In genomic region chr2:92172300-92172699, GRCm38 (mm10) we compare ENCODE assay signal across 27 mouse cellular contexts.
A peak's percentile ranks its signal among the peaks of the same experiment; 100 is the strongest.
DNase-seq lines count a peak whose midpoint lies in the region; ATAC-seq lines count a peak whose summit lies in the region.
"Had no signal": no experiment of that assay in that cellular context is flagged by ENCODE, and none has a peak within 500 bp of the region (broad histone marks: within the 10 kb centered on the region; RNA-seq: fewer than 3 reads in every experiment).

No protein-coding gene starts in this region.

- no peak overlapping the region for H3K27ac ChIP-seq in intestine, embryonic 15.5 days
- H3K27ac ChIP-seq in intestine, embryonic 16.5 days (ENCODE audit: low read length): no peak overlapping the region
- peak overlapping the region; percentile 83 for H3K27ac ChIP-seq in stomach, embryonic 16.5 days (ENCODE audit: low read length)
- H3K27ac ChIP-seq: embryonic facial prominence, embryonic 12.5 days; embryonic facial prominence, embryonic 15.5 days; gastrocnemius, adult 2 months; heart, adult 2 months; heart, embryonic 10.5 days; heart, embryonic 13.5 days; hindbrain, embryonic 14.5 days; hindbrain, postnatal 0 days had no signal

- no peaks in the 10 kb centered on the region for H3K36me3 ChIP-seq in intestine, embryonic 15.5 days
- no peaks in the 10 kb centered on the region for H3K36me3 ChIP-seq in intestine, embryonic 16.5 days (ENCODE audit: control insufficient read depth, insufficient read depth, low read length)
- H3K36me3 ChIP-seq in stomach, embryonic 16.5 days (ENCODE audit: control insufficient read depth, insufficient read depth, low read length): no peaks in the 10 kb centered on the region
- H3K36me3 ChIP-seq: embryonic facial prominence, embryonic 12.5 days; embryonic facial prominence, embryonic 15.5 days; heart, embryonic 10.5 days; heart, embryonic 13.5 days had no signal

- peak; percentile 9 to 15 for DNase-seq in lung, adult 18-20 months
- DNase-seq in lung, postnatal 4 days: no peak
- DNase-seq in layer of hippocampus, adult 9-11 months: no peak
- no peak for DNase-seq in Muller cell, postnatal 12 days (ENCODE audit: inconsistent ontology term)
- DNase-seq: adrenal gland, postnatal 10 days; adrenal gland, postnatal 36 days; cerebellum, adult 18-20 months; cerebellum, adult 9-10 months; cerebellum, postnatal 14 days; forebrain, postnatal 0 days; gastrocnemius, adult 2 months; gastrocnemius, postnatal 14 days; heart, adult 2 months; heart, postnatal 14 days; heart, postnatal 4 days had no signal

- no peaks in the 10 kb centered on the region for H3K4me1 ChIP-seq in intestine, embryonic 15.5 days (replicated peaks)
- H3K4me1 ChIP-seq in intestine, embryonic 16.5 days (ENCODE audit: control insufficient read depth, insufficient read depth, low read length): no peaks in the 10 kb centered on the region
- H3K4me1 ChIP-seq in stomach, embryonic 16.5 days (ENCODE audit: control insufficient read depth, insufficient read depth, low read length): no peaks in the 10 kb centered on the region
- H3K4me1 ChIP-seq: embryonic facial prominence, embryonic 12.5 days; embryonic facial prominence, embryonic 15.5 days; heart, embryonic 13.5 days had no signal

- H3K4me2 ChIP-seq in intestine, embryonic 15.5 days (replicated peaks): no peak overlapping the region
- no peak overlapping the region for H3K4me2 ChIP-seq in intestine, embryonic 16.5 days (ENCODE audit: low read depth, low read length)
- H3K4me2 ChIP-seq in stomach, embryonic 16.5 days (ENCODE audit: low read depth, low read length): no peak overlapping the region
- H3K4me2 ChIP-seq: embryonic facial prominence, embryonic 12.5 days; embryonic facial prominence, embryonic 15.5 days; heart, embryonic 13.5 days; hindbrain, embryonic 14.5 days had no signal

- H3K4me3 ChIP-seq in intestine, embryonic 15.5 days (replicated peaks): no peak overlapping the region
- H3K4me3 ChIP-seq in intestine, embryonic 16.5 days (ENCODE audit: low read length): no peak overlapping the region
- H3K4me3 ChIP-seq in stomach, embryonic 16.5 days (replicated peaks; ENCODE audit: low read length): no peak overlapping the region
- H3K4me3 ChIP-seq: embryonic facial prominence, embryonic 12.5 days; embryonic facial prominence, embryonic 15.5 days; gastrocnemius, adult 2 months; heart, adult 2 months; heart, embryonic 10.5 days; heart, embryonic 13.5 days had no signal

- 66% methylated on average over 5 of the region's 5 CpGs for WGBS in intestine, embryonic 15.5 days
- WGBS in intestine, embryonic 16.5 days: 61% methylated on average over 5 of the region's 5 CpGs
- 57% methylated on average over 5 of the region's 5 CpGs for WGBS in stomach, embryonic 16.5 days

- H3K9ac ChIP-seq in intestine, embryonic 15.5 days: no peak overlapping the region
- no peak overlapping the region for H3K9ac ChIP-seq in intestine, embryonic 16.5 days (ENCODE audit: low read depth, low read length)
- no peak overlapping the region for H3K9ac ChIP-seq in stomach, embryonic 16.5 days (ENCODE audit: low read length)
- H3K9ac ChIP-seq: embryonic facial prominence, embryonic 12.5 days; embryonic facial prominence, embryonic 15.5 days; forebrain, postnatal 0 days; heart, embryonic 13.5 days; hindbrain, embryonic 14.5 days had no signal

- H3K27me3 ChIP-seq in intestine, embryonic 15.5 days (replicated peaks): no peaks in the 10 kb centered on the region
- no peaks in the 10 kb centered on the region for H3K27me3 ChIP-seq in intestine, embryonic 16.5 days (replicated peaks; ENCODE audit: control insufficient read depth, insufficient read depth, low read length)
- H3K27me3 ChIP-seq in stomach, embryonic 16.5 days (ENCODE audit: control insufficient read depth, insufficient read depth, low read length): no peaks in the 10 kb centered on the region
- H3K27me3 ChIP-seq: embryonic facial prominence, embryonic 12.5 days; embryonic facial prominence, embryonic 15.5 days; heart, embryonic 13.5 days had no signal

- ATAC-seq in intestine, embryonic 15.5 days: peak; percentile 78
- ATAC-seq in intestine, embryonic 16.5 days: peak; percentile 54
- ATAC-seq in stomach, embryonic 16.5 days (ENCODE audit: insufficient read depth, low FRiP score): peak; percentile 81; the same call in 1 of the 2 replicates
- ATAC-seq: activated CD4-positive, CD25-positive, alpha-beta regulatory T cell, adult 4 months; CD4-positive, CD25-positive, alpha-beta regulatory T cell, adult 4 months; forebrain, embryonic 14.5 days; forebrain, postnatal 0 days; hindbrain, postnatal 0 days had no signal

- no peaks in the 10 kb centered on the region for H3K9me3 ChIP-seq in intestine, embryonic 15.5 days
- H3K9me3 ChIP-seq in intestine, embryonic 16.5 days (ENCODE audit: control insufficient read depth, low read length): no peaks in the 10 kb centered on the region
- no peaks in the 10 kb centered on the region for H3K9me3 ChIP-seq in stomach, embryonic 16.5 days (replicated peaks; ENCODE audit: control insufficient read depth, low read length)
- H3K9me3 ChIP-seq: embryonic facial prominence, embryonic 12.5 days; embryonic facial prominence, embryonic 15.5 days; heart, embryonic 10.5 days; heart, embryonic 13.5 days had no signal

Comparison
In these comparisons a context has a peak if more than half of its experiments do, and no peak if none do; other contexts are left out.
1. DNase-seq: peak in lung, adult 18-20 months (2 of 2); none in lung, postnatal 4 days (0 of 2), layer of hippocampus, adult 9-11 months (single experiment) and Muller cell, postnatal 12 days (single experiment).
2. Peak in every context shown above with its lines, with median percentiles within 50 percentile points of each other: ATAC-seq.